Mouse (Mus musculus) heart, embryonic 16.5 days (tissue): Measurements from ENCODE around the gene Ccl6. TPM values are rescaled to one million over a fixed set of nuclear protein-coding genes. Genes with fewer than 3 reads are reported as not detected.

ENCODE experiments used
- polyA plus RNA-seq: library from polyadenylated mRNA; unstranded; fragments of >200 nt; fragmentation: Nextera tagmentation; extraction: Ambion mirVana; gene quantifications from 2 replicates; pipeline ENCODE4 v1.2.1, GENCODE M21; 2015

Gene Ccl6
- polyA plus RNA-seq, 1 experiment from 2014 or later, result 5.5 TPM

Other genes with a start within 250 kb of the Ccl6 start
- 5.7 and 9.1 TPM in 2 replicates for gene Rasl10b, start 183.9 kb downstream of the Ccl6 start, polyA plus RNA-seq
- 0.11 and 0.12 TPM in 2 replicates for gene Gas2l2, start 163.6 kb downstream of the Ccl6 start, polyA plus RNA-seq
- 1.4 and 1.5 TPM in 2 replicates for gene 1700020L24Rik, start 155.4 kb downstream of the Ccl6 start, polyA plus RNA-seq
- 3.5 TPM in 2 replicates for gene Mmp28, start 130.0 kb downstream of the Ccl6 start, polyA plus RNA-seq
- 8.3 and 9.5 TPM in 2 replicates for gene Taf15, start 120.0 kb downstream of the Ccl6 start, polyA plus RNA-seq
- gene Heatr9, start 70.9 kb downstream of the Ccl6 start, polyA plus RNA-seq, result 0.07 TPM in 1 of 2 replicates, not detected in the other
- 1.8 and 2.5 TPM in 2 replicates for gene Ccl5, start 62.6 kb downstream of the Ccl6 start, polyA plus RNA-seq
- 2.1 and 3.6 TPM in 2 replicates for gene Ccl9, start 14.5 kb downstream of the Ccl6 start, polyA plus RNA-seq
- gene Rpl9-ps1, start 52.5 kb upstream of the Ccl6 start, polyA plus RNA-seq, result not detected in 2 replicates
- gene Ccl3, start 56.3 kb upstream of the Ccl6 start, polyA plus RNA-seq, result 0.67 and 1.0 TPM in 2 replicates
- 0.46 and 0.80 TPM in 2 replicates for gene Ccl4, start 69.5 kb upstream of the Ccl6 start, polyA plus RNA-seq
- 1.5 and 1.6 TPM in 2 replicates for gene Wfdc17, start 110.9 kb upstream of the Ccl6 start, polyA plus RNA-seq
- 6.0 and 7.0 TPM in 2 replicates for gene Wfdc18, start 115.9 kb upstream of the Ccl6 start, polyA plus RNA-seq
- gene Wfdc21, start 153.9 kb upstream of the Ccl6 start, polyA plus RNA-seq, result 0.80 and 1.4 TPM in 2 replicates
- gene Heatr6, start 160.6 kb upstream of the Ccl6 start, polyA plus RNA-seq, result 13.8 and 14.6 TPM in 2 replicates